Mouse (Mus musculus) gastrocnemius, postnatal 10 days (tissue): Measurements from ENCODE around the gene Bap1. TPM values are rescaled to one million over a fixed set of nuclear protein-coding genes. Genes with fewer than 3 reads are reported as not detected.

ENCODE experiments used
- DNase-seq: peaks from one replicate; pipeline ENCODE4 v3.0.0; 2021; ENCODE audit warnings: mixed read lengths
- total RNA-seq, 2 experiments: library from RNA; stranded (reverse); gene quantifications; 2 replicates each; pipeline ENCODE4 v1.2.3; 2021

Gene Bap1
- total RNA-seq, 2 experiments from 2014 or later, result 40.1 to 44.6 TPM

DNA sequence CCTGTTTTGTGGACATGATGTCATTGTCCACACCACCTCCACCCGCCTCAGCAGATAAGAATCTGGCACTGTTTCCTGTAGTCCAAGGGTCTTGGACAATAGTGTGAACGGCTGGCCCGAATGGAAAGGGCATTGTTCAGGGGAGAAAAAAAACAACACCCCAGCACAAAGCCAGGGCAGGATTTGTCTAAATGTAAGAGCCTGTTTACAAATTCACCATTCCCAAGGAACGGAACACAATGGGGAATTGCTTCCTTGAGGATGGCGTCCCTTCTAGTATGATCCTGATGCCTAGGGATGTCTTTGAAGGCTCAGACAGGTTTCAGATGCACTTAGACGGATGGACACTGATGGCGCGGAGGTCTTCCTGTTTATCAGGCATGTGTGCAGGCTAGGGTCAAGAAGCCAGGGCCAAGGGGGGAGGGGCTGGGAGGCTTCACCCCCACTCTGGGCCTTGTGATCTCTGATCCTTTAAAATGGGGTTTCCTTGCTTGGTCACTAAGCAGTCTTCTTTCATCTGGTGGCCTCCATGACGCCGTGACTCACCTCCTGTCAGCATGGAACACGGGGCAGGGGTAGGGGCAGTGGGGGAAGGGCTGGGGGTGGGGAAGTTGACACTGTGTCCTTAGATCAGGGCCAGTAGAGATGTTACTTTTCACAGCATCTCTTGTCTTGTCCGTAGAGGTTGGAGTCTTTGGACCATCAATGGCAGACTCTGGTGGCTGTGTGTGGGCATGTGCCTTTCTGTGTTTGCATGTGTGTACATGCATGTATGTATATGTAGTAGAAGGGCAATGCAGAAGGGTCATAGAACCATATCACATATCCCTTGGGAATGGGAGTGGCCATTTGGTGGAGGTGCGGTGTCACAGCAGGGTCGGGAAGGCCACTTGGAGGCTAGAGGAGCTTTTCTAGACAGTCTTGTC, 17.9 kb upstream of the Bap1 start:
- DNase-seq, result no peak

DNA sequence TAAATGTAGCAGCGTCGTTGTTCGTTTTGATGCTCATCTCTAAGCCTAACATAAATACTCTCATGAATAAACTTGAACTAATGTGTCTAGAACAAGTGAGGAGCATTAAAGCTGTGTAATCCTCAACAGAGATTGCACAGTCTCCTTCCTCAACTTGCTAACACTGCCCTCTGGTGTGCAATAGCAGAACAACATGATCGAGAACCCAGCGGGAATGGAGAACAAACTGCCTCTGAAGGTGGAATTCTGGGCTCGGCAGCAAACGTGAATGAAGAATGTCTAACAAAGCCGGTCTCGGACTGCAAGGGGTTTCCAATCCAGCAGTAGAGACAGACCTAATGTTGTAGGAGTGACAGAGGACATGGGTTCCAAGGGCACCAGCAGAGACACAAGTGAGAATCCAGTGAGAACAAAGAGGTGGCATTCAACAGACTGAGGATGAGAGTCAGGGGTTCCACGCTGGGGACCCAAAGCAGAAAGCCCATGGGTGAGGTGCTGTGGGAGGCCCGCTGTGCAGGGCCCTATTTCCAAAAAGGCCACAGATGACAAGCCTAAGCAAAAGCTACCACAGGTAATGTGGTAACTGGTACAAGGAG, 17.2 kb upstream of the Bap1 start:
- DNase-seq, result peak; percentile 82

DNA sequence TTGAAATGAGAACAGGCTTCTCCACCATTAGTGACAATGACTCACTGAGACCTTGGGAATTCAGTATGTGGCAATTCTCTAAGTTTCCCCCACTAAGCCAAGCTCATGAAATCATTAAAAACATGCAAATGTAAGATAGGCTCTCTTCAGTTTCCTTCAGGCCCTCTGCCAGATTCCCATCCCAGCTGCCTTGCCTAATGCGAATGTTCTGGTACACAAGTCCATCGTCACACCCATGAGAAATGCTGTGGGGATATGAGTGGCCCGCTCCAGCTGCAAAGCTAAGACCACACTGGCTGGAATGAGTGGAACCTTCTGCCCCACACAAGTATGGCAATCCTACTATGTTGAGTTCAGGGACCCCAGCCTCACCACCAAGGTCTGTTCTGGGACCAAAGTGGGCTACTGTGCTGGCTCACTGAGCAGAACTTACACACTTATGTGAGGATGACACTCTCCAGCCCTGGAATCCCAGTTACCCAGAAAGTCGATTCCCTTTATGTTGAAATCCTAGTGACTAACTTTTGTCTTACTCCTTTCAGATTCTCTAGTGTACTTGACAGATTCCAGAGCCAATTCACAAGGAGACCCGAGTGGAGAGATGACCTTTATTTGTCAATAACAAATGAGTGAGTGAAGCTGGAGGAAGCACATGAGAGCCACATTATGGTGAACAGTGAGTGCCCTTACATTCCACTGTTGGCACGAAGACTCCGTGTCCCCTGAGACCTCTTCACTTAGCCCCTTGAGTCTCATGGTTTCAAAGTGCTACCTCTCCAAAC, 14.0 kb upstream of the Bap1 start:
- DNase-seq, result peak; percentile 42

DNA sequence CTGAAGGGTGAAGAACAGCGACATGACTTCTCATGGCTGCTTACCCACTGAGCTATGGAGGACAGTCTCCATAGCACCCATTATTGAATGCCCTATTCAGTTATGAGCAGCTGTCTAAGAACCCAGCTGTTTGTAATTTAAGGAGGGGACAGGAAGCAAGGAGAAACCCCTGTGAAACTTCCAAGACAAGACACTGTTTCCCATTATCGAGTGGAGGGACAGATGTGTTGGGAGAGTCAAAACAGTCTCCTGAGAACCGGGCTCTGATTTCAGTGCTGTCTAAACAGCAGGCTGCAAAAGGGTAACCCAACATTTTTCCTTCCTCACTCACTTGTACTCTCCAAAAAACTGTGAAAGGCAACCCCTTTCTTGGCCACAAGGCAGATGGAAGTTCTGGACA, 10.7 kb upstream of the Bap1 start:
- no peak for DNase-seq

DNA sequence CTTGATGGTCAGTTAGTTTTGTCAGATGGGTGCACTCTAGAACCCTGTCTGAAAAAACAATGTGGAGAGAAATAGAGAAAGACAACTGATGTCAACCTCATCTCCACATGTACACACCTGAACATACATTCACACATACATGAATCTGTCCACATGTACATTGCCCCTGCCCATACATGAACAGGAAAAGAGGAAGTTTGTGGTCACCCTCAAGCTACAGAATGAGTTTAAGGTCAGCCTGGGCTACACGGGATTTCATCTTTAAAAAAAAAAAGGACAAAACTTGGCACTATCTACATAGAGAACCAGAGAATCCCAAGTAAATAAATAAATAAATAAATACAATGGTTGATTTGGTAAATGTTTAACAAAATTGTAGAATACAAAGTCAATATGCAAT, 6.5 kb upstream of the Bap1 start:
- DNase-seq, result no peak

DNA sequence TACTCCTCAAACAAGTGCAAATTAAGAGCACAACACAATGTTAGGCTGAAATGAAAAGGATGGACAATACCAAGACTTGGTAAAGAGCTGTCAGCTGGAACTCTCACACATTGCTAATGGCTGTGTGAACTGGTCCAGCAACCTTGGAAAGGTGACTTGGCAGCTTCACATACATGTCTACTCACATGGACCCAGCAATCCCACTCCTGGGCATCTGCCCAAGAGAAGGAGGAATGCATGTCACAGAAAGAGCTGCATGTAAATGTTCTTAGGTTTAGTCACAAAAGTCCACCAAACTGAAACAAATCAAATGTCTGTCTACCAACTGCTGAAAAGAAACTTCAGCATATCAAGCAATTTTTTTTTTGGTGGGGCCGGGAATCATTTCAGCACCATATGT, 5.3 kb upstream of the Bap1 start:
- DNase-seq, result no peak

DNA sequence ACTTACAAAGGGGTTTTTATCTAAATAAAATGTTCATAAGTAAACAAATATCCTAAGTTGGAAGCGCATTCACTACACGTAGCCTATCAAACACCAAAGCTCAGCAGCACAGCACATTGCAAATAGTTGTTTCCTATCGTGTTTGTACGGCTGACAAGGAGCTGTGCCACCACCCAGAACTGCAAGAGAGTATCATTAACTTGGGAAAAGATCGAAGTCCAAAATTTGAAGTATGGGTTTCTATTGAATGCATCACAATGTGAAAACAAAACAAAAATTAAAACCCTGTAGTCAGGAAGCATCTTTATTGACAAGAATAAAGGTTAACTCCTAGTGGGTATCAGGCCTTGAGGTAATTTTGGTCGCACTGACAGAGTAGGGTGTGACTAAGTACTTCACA, 2.9 kb upstream of the Bap1 start:
- DNase-seq, result no peak

DNA sequence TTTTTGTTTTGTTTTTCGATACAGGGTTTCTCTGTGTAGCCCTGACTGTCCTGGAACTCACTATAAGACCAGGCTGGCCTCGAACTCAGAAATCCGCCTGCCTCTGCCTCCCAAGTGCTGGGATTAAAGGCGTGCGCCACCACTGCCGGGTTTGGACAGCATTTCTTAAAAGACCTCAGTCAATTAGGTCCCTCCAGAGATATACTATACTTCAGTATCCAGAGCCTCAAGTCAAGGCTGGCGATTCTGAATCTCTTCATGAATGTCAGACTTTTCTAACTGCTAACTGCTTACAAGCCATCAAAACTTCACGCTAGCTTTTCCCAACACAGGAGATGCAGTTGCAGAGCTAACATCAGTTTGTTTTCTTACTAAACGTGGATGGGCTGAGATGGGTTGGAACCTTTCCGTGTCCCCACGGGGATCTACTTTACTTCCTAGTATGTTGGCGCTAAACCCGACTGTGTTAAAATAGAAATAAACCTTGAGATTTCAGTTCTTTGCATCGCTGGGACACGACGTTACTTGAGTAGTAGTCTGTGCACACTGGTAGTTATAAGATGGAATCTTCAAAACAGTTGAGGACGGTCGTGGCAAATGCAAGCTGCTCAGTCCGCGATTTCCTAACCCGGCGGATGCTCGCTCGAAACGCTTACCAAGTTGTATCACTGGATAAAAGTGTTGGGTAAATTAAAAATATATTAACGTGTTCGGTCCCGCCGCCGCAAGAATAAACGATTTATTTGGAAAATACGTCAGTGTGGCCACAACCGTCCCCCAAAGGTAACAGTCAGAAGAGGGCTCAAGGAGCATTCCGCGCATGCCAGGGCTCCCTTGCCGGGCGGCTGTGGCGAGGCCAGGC, 797 bp upstream of the Bap1 start:
- no peak for DNase-seq

DNA sequence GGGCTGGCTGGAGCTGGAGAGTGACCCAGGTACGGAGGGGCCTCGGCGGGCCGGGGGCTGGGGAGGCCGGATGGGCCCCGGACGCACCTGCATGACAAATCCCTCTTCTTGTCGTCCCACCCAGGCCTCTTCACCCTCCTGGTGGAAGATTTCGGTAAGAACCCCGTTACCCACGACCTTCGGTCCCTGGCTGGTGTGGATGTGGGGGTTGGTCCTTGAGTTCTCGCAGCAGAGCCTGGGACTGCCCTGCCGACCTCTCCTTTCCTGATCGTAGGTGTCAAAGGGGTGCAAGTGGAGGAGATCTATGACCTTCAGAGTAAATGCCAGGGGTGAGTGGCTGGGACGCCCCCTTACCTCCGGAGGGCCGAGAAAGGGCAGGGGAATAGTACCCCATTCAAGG, 376 bp downstream of the Bap1 start:
- DNase-seq, result no peak

DNA sequence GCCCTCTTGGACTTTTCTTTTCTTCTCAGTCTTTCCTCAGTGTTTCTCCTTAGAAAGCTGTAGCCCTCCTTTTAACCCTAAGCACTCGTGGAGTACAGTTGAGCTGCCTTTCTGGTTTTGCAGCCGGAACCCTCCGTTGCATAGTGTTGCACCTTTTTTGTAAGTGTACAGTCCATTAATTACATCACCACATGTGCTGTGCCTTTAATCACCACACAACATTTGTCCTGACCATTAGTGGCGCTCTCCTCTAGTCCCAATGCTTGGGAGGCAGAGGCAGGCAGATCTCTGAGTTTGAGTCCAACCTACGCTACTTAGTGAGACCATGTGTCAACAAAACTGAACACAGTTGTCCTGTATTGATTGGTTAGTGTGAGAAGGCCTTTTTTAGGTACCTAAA, 841 bp downstream of the Bap1 start:
- no peak for DNase-seq

DNA sequence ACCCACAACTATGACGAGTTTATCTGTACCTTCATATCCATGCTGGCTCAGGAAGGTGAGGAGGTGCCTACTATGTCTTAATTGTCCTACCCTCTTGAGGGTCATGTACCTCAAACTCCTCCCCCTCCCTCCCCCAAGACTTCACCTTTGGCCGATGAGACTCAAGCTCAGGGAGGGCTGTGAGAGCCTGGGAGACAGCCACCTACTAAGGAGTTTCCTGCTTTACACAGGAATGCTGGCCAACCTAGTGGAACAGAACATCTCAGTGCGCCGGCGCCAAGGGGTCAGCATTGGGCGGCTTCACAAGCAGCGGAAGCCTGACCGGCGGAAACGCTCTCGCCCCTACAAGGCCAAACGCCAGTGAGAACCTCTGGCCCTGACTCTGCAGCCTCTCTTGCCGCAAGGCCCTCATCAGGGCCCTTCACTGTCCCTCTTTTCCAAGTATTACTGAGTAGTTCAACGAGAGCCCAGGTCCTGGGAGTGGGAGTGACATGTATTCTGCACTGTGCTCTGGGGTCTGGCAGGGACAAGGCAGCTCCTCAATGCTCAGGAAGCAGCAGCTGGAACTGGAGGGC, 7.3 kb downstream of the Bap1 start:
- DNase-seq, result no peak

DNA sequence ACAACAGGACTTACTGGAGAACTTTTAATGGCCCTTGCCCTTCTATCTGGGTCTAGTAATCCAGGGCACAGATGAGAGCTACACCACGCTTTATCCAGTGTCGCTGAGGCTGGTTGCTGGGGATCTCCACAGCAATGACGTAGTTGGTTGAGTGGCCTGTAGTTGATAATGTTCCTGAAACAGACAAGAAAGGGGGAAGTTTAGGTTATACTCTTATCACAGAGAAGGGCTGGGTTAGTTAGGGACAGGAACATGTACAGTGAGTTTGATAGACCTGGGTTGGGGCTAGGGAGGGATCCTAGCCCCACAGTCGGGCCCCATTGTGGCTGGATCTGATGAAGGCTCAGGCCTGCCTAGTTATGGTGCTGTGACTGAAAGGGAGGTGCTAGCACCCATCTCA, 9.1 kb downstream of the Bap1 start:
- DNase-seq, result no peak

DNA sequence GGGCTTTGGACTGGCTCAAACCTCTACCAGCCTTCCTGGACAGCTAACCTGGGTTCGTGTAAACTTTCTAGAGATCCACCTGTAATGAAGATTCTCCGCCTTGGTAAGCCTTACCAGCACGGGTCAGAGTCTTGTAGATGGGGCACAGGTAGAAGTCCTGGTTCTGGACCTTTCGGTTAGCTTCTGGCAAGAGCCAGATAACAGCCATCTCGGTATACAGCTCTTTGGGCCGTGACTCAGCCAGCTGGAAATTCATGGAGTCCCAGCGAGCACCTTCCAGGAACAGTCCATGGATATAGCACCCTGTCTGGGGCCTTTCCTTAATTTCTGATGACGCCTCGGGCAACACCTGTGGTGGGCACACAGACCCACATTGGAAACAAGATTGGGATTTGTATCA, 9.7 kb downstream of the Bap1 start:
- DNase-seq, result no peak

DNA sequence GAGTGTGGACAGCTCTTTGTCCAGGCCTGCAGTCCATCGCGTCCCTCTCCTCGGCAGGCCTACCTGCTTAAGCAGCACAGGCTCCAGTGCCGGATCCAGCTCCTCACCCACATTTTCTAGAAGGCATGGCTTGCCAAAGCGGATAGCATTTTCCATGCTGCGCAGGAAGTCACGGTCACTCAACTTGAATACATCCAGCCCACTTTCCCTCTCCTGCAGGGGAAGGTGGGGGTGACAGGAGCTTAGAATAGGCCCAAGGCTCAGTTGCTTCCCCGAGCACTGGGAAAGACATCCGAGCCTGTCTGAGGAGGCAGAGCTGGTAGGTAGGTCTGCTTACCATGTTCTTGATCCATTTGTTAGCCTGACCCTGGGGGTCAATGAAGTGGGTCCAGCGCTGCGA, 16.4 kb downstream of the Bap1 start:
- DNase-seq, result no peak

DNA sequence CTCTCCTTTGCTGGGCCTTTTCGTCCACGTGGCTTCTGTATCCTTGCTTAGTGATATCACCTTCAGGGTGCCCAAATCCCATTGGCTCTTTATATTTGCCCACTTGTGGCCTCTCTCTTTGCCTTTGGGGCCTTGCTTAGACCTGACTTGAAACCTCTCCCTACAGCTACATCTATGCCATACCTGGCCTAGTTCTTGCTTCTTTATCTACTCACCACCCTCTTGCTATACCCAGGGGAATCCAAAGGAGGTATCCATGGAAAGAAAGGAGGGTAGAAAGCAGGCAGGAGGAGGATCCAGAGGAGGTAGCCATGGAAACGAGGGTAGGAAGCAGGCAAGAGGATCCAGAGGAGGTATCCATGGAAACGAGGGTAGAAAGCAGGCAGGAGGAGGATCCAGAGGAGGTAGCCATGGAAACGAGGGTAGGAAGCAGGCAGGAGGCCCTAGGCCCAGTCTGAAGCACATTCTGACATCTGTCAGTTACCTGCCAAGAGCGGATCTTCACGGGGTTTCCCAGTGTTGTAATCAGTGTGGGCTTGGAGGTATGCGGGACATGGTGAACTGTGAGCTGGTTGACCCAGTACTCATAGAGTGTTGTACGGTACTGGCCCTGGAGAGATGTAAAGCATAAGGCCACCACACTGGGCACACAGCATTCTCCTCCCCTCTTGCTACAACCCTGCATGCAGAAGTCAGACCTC, 17.2 kb downstream of the Bap1 start:
- DNase-seq, result no peak

DNA sequence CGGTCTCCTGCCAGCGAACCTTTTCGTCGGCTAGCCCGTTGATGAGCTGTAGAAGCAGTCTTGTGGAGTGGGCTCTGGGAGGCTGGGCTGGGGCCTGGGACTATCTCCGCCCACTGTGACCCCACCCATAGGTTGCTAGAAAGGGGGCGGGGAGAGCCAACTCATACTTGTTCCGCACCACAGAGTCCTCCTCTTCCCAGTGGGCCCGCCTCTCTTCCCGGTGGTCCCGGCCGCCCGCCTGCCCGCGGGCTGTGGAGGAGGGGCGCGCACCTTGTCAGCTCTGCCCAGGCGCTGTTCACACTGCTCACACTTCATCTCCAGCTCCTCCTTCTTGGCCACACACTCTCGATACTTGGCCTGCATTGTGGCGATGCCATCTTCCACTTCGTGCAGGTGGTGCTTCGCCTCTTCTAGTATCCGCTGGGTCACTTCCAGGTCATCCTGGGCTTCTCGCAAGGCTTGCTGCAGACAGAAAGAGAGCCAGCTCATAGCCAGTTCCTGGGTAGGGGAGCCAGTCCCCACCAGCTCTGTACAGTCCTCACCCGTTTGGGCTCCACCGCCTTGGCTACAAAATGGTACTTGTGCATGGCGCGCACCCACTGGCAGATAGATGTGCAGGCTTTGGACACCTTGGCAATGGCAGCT, 18.3 kb downstream of the Bap1 start:
- peak; percentile 22 for DNase-seq

DNA sequence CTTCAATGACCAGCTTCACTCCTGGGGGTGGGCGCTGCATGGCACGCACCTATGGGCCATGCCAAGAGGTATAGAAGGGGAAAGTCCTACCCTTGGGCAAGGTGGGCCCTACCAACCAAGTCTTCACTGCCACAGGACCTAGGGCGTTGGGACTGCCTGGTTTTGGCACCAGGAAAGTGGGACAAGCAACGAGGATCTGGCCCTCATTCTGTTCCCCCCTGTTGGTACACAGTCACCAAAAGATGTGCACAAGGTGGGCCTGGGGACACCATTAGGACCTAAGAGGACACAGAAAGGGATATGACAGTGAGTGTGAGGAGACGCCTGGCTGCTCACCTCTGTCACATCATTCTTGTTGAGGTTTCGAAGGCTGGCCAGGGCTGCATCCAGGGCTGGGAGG, 19.9 kb downstream of the Bap1 start:
- no peak for DNase-seq

DNA sequence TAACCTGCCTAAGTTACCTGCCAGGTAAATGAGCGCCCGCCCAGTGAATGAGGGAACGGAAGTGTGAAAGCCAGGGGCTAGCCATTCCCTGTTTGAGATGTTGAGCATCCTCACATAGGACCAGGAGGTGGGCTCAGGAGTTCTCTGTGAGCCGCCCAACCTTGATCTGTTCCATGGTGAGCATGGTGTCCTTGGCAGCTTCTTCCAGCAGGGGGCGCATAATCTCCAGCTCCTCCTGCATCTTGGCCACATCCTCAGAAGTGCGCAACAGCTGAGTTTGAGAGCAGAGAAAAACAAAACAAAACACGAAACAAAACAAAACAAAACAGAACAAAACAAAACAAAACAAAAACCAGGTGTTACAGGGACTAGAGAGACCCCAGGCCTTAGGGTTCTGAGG, 20.9 kb downstream of the Bap1 start:
- DNase-seq, result peak; percentile 86

DNA sequence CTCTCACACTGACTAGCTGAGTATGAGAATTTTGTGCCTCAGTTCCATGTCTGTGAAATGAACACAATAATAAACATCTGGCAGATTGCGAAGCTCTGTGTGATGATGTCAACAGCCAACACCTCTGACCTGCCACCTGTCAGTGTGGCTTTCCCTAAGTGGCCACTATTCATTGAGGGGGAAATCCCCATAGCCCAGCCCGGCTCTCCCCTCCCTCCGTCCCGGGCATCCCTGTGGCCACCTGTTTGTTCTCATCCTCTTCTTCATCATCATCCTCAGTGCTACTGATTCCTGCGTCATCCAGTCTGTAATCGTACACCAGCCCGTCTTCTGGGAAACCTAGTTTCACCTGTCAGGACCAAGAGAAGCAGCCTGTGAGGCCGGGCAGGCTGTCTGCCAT, 34.5 kb downstream of the Bap1 start:
- DNase-seq, result no peak
